Mouse (Mus musculus) stomach, embryonic 14.5 days (tissue): ENCODE measurements around the gene Trpc4. TPM values are rescaled to one million over a fixed set of nuclear protein-coding genes. Genes with fewer than 3 reads are reported as not detected.
A peak's percentile ranks its signal among the peaks of the same experiment; 100 is the strongest.

Source experiments
- ATAC-seq: fragments of 200-750 bp; cut with Nextera tagmentation; 2 replicates; pipeline ENCODE4 v1.8.0; 2017; ENCODE audit warnings: low read depth, moderate TSS enrichment; ENCODE audit not compliant: insufficient number of reproducible peaks, insufficient read depth, low FRiP score
- H3K27ac ChIP-seq: fragments of 300-500 bp; sonication (generic); 2 replicates; pipeline ENCODE4 v1.5.1; 2014; ENCODE audit warnings: mild to moderate bottlenecking, low read length, moderate library complexity, mixed read lengths
- H3K27me3 ChIP-seq: fragments of 300-500 bp; sonication (generic); 2 replicates; pipeline ENCODE4 v1.6.1; 2014; ENCODE audit warnings: low read length, control low read depth, mixed read lengths; ENCODE audit not compliant: control insufficient read depth, insufficient read depth
- H3K36me3 ChIP-seq: fragments of 300-500 bp; sonication (generic); 2 replicates; pipeline ENCODE4 v1.6.1; 2014; ENCODE audit warnings: mild to moderate bottlenecking, control low read depth, low read length, moderate library complexity, mixed read lengths; ENCODE audit not compliant: control insufficient read depth, insufficient read depth
- H3K4me1 ChIP-seq: fragments of 300-500 bp; sonication (generic); 2 replicates; pipeline ENCODE4 v1.6.1; 2014; ENCODE audit warnings: low read length, control low read depth, mixed read lengths; ENCODE audit not compliant: control insufficient read depth, insufficient read depth
- H3K4me2 ChIP-seq: fragments of 300-500 bp; sonication (generic); replicated peaks from 2 replicates; pipeline ENCODE4 v1.6.1; 2014; ENCODE audit warnings: low read depth, low read length, control low read depth
- H3K4me3 ChIP-seq: fragments of 300-500 bp; sonication (generic); 2 replicates; pipeline ENCODE4 v1.5.1; 2014; ENCODE audit warnings: low read depth, low read length, control low read depth
- H3K9ac ChIP-seq: fragments of 300-500 bp; sonication (generic); replicated peaks from 2 replicates; pipeline ENCODE4 v1.6.1; 2014; ENCODE audit warnings: low read depth, mild to moderate bottlenecking, control low read depth, low read length, moderate library complexity, mixed read lengths
- H3K9me3 ChIP-seq: fragments of 300-500 bp; sonication (generic); 2 replicates; pipeline ENCODE4 v1.6.1; 2016; ENCODE audit warnings: low read depth, low read length, control low read depth; ENCODE audit not compliant: control insufficient read depth
- WGBS: fragments of 180-500 bp; shearing (Covaris S2); extraction: QIAGEN DNeasy Blood & Tissue Kit; methylation state at CpG from one replicate; pipeline ENCODE4 v1.1.7; 2014; 5-methylcytosine and 5-hydroxymethylcytosine counted together
- polyA plus RNA-seq: library from polyadenylated mRNA; unstranded; fragments of >200 nt; fragmentation: Nextera tagmentation; extraction: Ambion mirVana; gene quantifications from 2 replicates; pipeline ENCODE4 v1.2.1, GENCODE M21; 2014

Gene Trpc4
- polyA plus RNA-seq, 1 experiment from 2014 or later = 2.4 TPM

DNA sequence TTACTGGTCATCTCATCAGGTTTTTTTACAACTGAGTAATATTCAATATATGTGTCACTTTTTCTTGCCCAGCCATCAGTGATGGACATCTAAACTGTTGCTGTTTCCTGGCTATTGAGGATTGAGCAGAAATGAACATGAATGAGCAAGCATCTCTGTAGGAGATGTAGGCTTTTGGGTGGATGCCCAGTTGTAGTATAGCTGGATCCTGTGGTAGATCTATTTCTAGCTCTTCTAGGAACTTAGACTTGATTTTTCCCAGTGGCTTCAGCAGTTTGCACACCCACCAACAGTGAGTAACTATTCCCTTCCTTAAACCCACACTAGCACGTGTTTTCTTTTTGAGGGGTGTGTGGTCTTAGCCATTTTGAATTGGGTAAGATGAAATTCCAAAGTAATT is 87.3 kb downstream of the Trpc4 start:
- H3K4me1 ChIP-seq = 0 out of 2 replicates have a peak, but pooled peaks cover 3% of the 10 kb centered on the region
- H3K27ac ChIP-seq = no peak overlapping the region
- ATAC-seq = no peak
- H3K4me3 ChIP-seq = no peak overlapping the region
- H3K9ac ChIP-seq = no peak overlapping the region
- H3K36me3 ChIP-seq = no peaks in the 10 kb centered on the region
- 0 out of 2 replicates have a peak, but pooled peaks cover 5% of the 10 kb centered on the region for H3K9me3 ChIP-seq
- no peak overlapping the region for H3K4me2 ChIP-seq
- WGBS = 80% methylated on average over 1 of the region's 1 CpGs
- no peaks in the 10 kb centered on the region for H3K27me3 ChIP-seq

DNA sequence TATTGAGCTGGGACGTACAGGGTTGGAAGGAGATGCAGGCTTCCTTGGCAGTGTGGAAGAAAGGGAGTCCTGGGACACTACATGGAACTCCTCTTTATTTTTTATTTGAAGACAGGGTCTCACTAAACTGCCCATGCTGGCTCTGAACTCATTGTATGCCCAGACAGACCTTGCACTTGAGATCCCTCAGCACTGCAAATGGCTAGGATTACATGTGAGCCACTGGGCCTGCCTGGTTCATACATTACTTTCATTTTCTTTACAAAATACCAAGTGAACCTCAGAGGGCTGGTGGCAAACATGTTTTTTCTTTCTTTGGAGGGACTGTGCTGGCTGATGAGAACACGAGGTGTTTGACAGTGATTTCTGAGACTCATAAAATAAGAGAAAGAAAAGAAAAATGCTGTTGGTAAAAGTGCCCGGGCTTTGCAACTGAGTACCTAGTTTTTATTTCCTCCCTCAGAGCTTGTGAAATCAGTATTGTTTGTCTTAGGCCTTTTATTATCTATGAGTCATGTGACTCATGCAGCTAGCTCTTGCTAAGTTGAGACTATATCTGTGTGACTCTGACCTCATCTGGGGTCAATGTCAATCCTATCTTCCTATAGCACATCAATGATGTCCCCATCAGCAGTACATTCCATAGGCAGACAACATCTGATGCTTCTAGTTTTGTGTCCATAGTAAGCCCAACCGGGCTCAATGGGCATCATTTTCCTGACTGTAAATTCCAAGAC is 89.1 kb downstream of the Trpc4 start:
- 0 out of 2 replicates have a peak, but pooled peaks cover 5% of the 10 kb centered on the region for H3K9me3 ChIP-seq
- no peaks in the 10 kb centered on the region for H3K27me3 ChIP-seq
- 0 out of 2 replicates have a peak, but pooled peaks cover 3% of the 10 kb centered on the region for H3K4me1 ChIP-seq
- no peak overlapping the region for H3K4me2 ChIP-seq
- WGBS = 80% methylated on average over 4 of the region's 4 CpGs
- H3K4me3 ChIP-seq = no peak overlapping the region
- no peaks in the 10 kb centered on the region for H3K36me3 ChIP-seq
- no peak for ATAC-seq
- H3K27ac ChIP-seq = no peak overlapping the region
- H3K9ac ChIP-seq = no peak overlapping the region

GRCm38 (mm10) chr3:54246416-54246815 is 90.6 kb downstream of the Trpc4 start:
- ATAC-seq = no peak
- Histone ChIP-seq H3K4me3 (no peak overlapping the region), H3K36me3 (no peaks in the 10 kb centered on the region), H3K9me3 (0 out of 2 replicates have a peak, but pooled peaks cover 5% of the 10 kb centered on the region), H3K4me1 (0 out of 2 replicates have a peak, but pooled peaks cover 3% of the 10 kb centered on the region), H3K9ac (no peak overlapping the region), H3K27ac (no peak overlapping the region), H3K27me3 (no peaks in the 10 kb centered on the region), H3K4me2 (no peak overlapping the region)
- 66% methylated on average over 2 of the region's 2 CpGs for WGBS

DNA sequence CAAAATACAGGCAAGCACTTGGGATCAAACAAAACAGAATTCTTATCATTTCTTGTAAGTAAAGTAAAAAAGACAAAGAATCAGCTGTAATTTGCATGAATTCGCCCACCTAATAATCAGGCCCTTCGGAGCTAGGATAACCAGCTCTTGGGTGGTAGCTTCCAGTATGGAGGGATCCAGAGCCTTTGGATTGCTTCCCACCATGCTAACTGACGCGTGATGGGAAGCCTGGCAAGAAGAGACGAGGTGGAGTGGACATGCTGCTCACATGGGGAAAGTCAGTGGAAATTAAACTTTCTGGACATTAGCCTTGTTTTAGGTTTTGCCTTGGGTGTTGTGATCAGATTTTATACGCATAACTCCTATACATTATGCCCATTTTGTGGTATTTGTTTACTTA is 93.5 kb downstream of the Trpc4 start:
- no peaks in the 10 kb centered on the region for H3K9me3 ChIP-seq
- H3K27ac ChIP-seq = no peak overlapping the region
- no peak overlapping the region for H3K4me2 ChIP-seq
- H3K4me1 ChIP-seq = 0 out of 2 replicates have a peak, but pooled peaks cover 3% of the 10 kb centered on the region
- no peak for ATAC-seq
- no peak overlapping the region for H3K9ac ChIP-seq
- no peak overlapping the region for H3K4me3 ChIP-seq
- 89% methylated on average over 6 of the region's 6 CpGs for WGBS
- H3K27me3 ChIP-seq = no peaks in the 10 kb centered on the region
- H3K36me3 ChIP-seq = no peaks in the 10 kb centered on the region

DNA sequence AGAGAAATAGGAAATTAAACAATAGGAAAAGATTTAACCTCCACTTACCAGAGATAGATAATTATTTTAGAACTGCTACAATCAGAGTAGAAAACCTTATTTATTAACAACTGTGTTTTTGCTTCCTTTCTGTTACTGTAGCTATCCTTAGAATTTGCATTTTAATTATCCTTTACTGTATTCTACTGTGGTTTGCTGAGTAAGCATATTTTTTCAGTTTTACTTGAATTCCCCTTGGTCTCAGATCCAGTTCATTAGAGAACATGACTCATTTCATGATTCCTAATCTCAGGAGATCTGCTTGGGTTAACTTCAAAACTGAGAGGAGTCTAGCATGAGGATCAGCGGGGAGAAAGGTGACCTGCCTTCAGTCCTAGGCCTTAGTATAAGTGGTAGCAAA is 111.1 kb downstream of the Trpc4 start:
- Histone ChIP-seq H3K4me1 (no peaks in the 10 kb centered on the region), H3K27ac (no peak overlapping the region), H3K4me3 (no peak overlapping the region), H3K36me3 (no peaks in the 10 kb centered on the region), H3K4me2 (no peak overlapping the region), H3K9ac (no peak overlapping the region), H3K9me3 (no peaks in the 10 kb centered on the region), H3K27me3 (no peaks in the 10 kb centered on the region)
- ATAC-seq = no peak
- 89% methylated on average over 1 of the region's 1 CpGs for WGBS

- no peak overlapping the region for H3K9ac ChIP-seq
- 85% methylated on average over 6 of the region's 6 CpGs for WGBS
- H3K4me3 ChIP-seq = no peak overlapping the region
- H3K9me3 ChIP-seq = no peaks in the 10 kb centered on the region
- H3K4me1 ChIP-seq = no peaks in the 10 kb centered on the region
- no peaks in the 10 kb centered on the region for H3K27me3 ChIP-seq
- H3K36me3 ChIP-seq = no peaks in the 10 kb centered on the region
- H3K4me2 ChIP-seq = no peak overlapping the region
- no peak overlapping the region for H3K27ac ChIP-seq
- no peak for ATAC-seq
Observed at GRCm38 (mm10) chr3:54269180-54269579, 113.3 kb downstream of the Trpc4 start.

DNA sequence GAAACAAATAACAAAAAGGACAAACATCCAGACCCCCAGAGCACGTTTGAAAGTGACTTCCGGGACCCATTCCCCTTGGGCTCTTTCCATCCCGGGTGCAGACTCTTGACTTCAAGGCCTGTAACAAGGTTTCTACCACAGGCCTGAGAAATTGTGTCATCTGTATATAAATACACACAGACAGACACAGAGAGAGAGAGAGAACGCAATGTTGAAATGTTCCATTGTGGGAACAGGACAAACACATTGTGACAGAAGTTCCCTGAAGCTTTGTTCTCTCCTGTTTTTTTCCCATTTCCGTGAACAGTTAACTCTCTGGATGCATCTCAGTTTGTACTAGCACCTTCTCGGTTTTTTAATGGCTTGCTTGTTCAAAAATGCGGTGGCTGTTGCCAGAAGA is 118.8 kb downstream of the Trpc4 start:
- Histone ChIP-seq H3K27ac (no peak overlapping the region), H3K4me3 (no peak overlapping the region), H3K36me3 (no peaks in the 10 kb centered on the region), H3K27me3 (no peaks in the 10 kb centered on the region), H3K9ac (no peak overlapping the region), H3K9me3 (no peaks in the 10 kb centered on the region), H3K4me1 (no peaks in the 10 kb centered on the region), H3K4me2 (no peak overlapping the region)
- 75% methylated on average over 7 of the region's 7 CpGs for WGBS
- no peak for ATAC-seq

GRCm38 (mm10) chr3:54289731-54290130 is 133.9 kb downstream of the Trpc4 start:
- Histone ChIP-seq H3K27ac (no peak overlapping the region), H3K4me3 (no peak overlapping the region), H3K36me3 (no peaks in the 10 kb centered on the region), H3K4me2 (no peak overlapping the region), H3K4me1 (no peaks in the 10 kb centered on the region), H3K9ac (no peak overlapping the region), H3K9me3 (no peaks in the 10 kb centered on the region), H3K27me3 (no peaks in the 10 kb centered on the region)
- 29% methylated on average over 3 of the region's 3 CpGs for WGBS
- ATAC-seq = no peak

DNA sequence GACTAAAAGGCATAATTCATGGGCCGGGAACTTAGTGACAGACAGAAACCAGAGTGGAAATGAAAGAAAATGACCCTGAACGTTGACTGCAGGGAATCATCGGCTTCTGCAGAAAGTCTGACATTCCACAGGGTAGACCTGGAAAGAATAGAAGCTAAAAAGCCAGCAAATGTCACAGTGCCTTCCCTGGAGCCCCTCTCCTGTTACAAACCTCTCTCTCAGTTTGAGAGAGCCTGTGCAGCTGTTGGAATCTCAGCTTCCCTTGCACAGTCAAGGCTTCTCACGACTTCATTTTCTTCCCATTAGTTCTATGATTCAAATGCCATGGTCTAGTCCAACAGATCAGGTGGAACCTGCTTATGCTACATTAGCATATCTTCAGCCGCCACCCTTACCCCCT is 154.8 kb downstream of the Trpc4 start:
- Histone ChIP-seq H3K4me2 (no peak overlapping the region), H3K27me3 (no peaks in the 10 kb centered on the region), H3K27ac (peak overlapping the region; percentile 3; the same call in 1 of the 2 replicates), H3K4me3 (no peak overlapping the region), H3K9ac (no peak overlapping the region), H3K36me3 (no peaks in the 10 kb centered on the region), H3K9me3 (no peaks in the 10 kb centered on the region), H3K4me1 (no peaks in the 10 kb centered on the region)
- 33% methylated on average over 5 of the region's 5 CpGs for WGBS
- peak; percentile 56 for ATAC-seq
